8 mouse cellular contexts compared by ENCODE assay signal in genomic region chr7:132810879-132811278, GRCm38 (mm10). TPM values are rescaled to one million over a fixed set of nuclear protein-coding genes. Genes with fewer than 3 reads are reported as not detected.
DNase-seq lines count a peak whose midpoint lies in the region; ATAC-seq and TF ChIP-seq lines count a peak whose summit lies in the region.

No protein-coding gene starts in this region.

- DNase-seq in MEL-GATA-1-ER (ENCODE audit: extremely low read depth, low read depth) = peak; percentile 65
- peak; percentile 95 to 96 for DNase-seq in cerebellum, adult 18-20 months
- peak; percentile 95 to 97 for DNase-seq in layer of hippocampus, postnatal 10 days (ENCODE audit: low spot score in 2 of 2)
- DNase-seq in lung, postnatal 0 days (ENCODE audit: low spot score) = peak; percentile 95
- DNase-seq in ovary, postnatal 10 days (ENCODE audit: low spot score) = peak; percentile 82
- DNase-seq in thymus, postnatal 10 days (ENCODE audit: low spot score in 2 of 2) = peak; percentile 88 to 96

- H3K27ac ChIP-seq in forebrain, embryonic 16.5 days (ENCODE audit: low read length) = peak overlapping the region; percentile 71
- peak overlapping the region; percentile 95 for H3K27ac ChIP-seq in lung, postnatal 0 days (ENCODE audit: low read length)

- no peaks in the 10 kb centered on the region for H3K9me3 ChIP-seq in forebrain, embryonic 16.5 days (ENCODE audit: control insufficient read depth, low read length)
- H3K9me3 ChIP-seq in lung, postnatal 0 days (ENCODE audit: low read length) = no peaks in the 10 kb centered on the region

- no peaks in the 10 kb centered on the region for H3K27me3 ChIP-seq in forebrain, embryonic 16.5 days (replicated peaks; ENCODE audit: control insufficient read depth, insufficient read depth, low read length)
- H3K27me3 ChIP-seq in lung, postnatal 0 days (replicated peaks; ENCODE audit: insufficient read depth, low read length) = no peaks in the 10 kb centered on the region

- peak; percentile 24 for ATAC-seq in forebrain, embryonic 16.5 days
- ATAC-seq in hematopoietic stem cell, adult 5-6 weeks (replicated peaks in 1 of 2; ENCODE audit: insufficient read depth in 1 of 2, low FRiP score in 2 of 2, low TSS enrichment in 1 of 2, low read depth in 1 of 2, poor library complexity in 2 of 2, severe bottlenecking in 2 of 2) = peak; percentile 62 to 76
- peak; percentile 60 for ATAC-seq in lung, postnatal 0 days

- no peak overlapping the region for H3K9ac ChIP-seq in forebrain, embryonic 16.5 days (replicated peaks; ENCODE audit: low read depth, low read length)
- no peak overlapping the region for H3K9ac ChIP-seq in lung, postnatal 0 days (replicated peaks; ENCODE audit: low read depth)

- H3K4me1 ChIP-seq in forebrain, embryonic 16.5 days (replicated peaks; ENCODE audit: control insufficient read depth, insufficient read depth, low read length) = peaks cover 69% of the 10 kb centered on the region
- peaks cover 28% of the 10 kb centered on the region for H3K4me1 ChIP-seq in lung, postnatal 0 days (ENCODE audit: insufficient read depth, low read depth, low read length)

- peak; percentile 83 for TF ChIP-seq EP300 in lung, postnatal 0 days (IDR thresholded peaks at IDR 0.05)

- peak; percentile 93 for TF ChIP-seq CTCF in lung, postnatal 0 days (IDR thresholded peaks at IDR 0.05)

- 23% methylated on average over 1 of the region's 1 CpGs for WGBS in forebrain, embryonic 16.5 days
- 42% methylated on average over 1 of the region's 1 CpGs for WGBS in lung, postnatal 0 days

- no peaks in the 10 kb centered on the region for H3K36me3 ChIP-seq in forebrain, embryonic 16.5 days (ENCODE audit: control insufficient read depth, insufficient read depth)
- no peaks in the 10 kb centered on the region for H3K36me3 ChIP-seq in lung, postnatal 0 days (ENCODE audit: insufficient read depth, low read length)

- H3K4me3 ChIP-seq in forebrain, embryonic 16.5 days (replicated peaks; ENCODE audit: low read length) = no peak overlapping the region; the same call in 1 of the 2 replicates
- peak overlapping the region; percentile 79; the same call in 1 of the 2 replicates for H3K4me3 ChIP-seq in lung, postnatal 0 days (ENCODE audit: low read depth, low read length)

- H3K4me2 ChIP-seq in forebrain, embryonic 16.5 days (ENCODE audit: low read length) = peak overlapping the region; percentile 85
- peak overlapping the region; percentile 89 for H3K4me2 ChIP-seq in lung, postnatal 0 days (replicated peaks; ENCODE audit: low read depth, low read length)

RNA-seq across cellular contexts. Expression of gene Fam53b, which starts 2.8 kb away (rescaled TPM):
- 27.3 and 29.2 TPM in 2 replicates for polyA plus RNA-seq in forebrain, embryonic 16.5 days (2015; fragmentation: Nextera tagmentation; extraction: Ambion mirVana)
- 12.9 and 15.6 TPM in 2 replicates for total RNA-seq in hematopoietic stem cell, adult 5-6 weeks (2017)
- total RNA-seq in layer of hippocampus, postnatal 10 days (2021) = 10 to 100 TPM; 17.1 to 17.2 TPM
- polyA plus RNA-seq in lung, postnatal 0 days (2015; fragmentation: Nextera tagmentation; extraction: Ambion mirVana) = 27.2 and 31.2 TPM in 2 replicates

RNA-seq across cellular contexts. Expression of gene Eef1akmt2, which starts 41.6 kb away (rescaled TPM):
- polyA plus RNA-seq in forebrain, embryonic 16.5 days (2015; fragmentation: Nextera tagmentation; extraction: Ambion mirVana) = 97.0 and 101 TPM in 2 replicates
- total RNA-seq in hematopoietic stem cell, adult 5-6 weeks (2017) = 68.4 and 86.3 TPM in 2 replicates
- total RNA-seq in layer of hippocampus, postnatal 10 days (2021) = 10 to 100 TPM; 37.9 to 42.1 TPM
- 34.5 and 37.2 TPM in 2 replicates for polyA plus RNA-seq in lung, postnatal 0 days (2015; fragmentation: Nextera tagmentation; extraction: Ambion mirVana)

RNA-seq across cellular contexts. Expression of gene Abraxas2, which starts 48.1 kb away (rescaled TPM):
- polyA plus RNA-seq in forebrain, embryonic 16.5 days (2015; fragmentation: Nextera tagmentation; extraction: Ambion mirVana) = 38.1 and 43.5 TPM in 2 replicates
- 45.3 and 56.8 TPM in 2 replicates for total RNA-seq in hematopoietic stem cell, adult 5-6 weeks (2017)
- total RNA-seq in layer of hippocampus, postnatal 10 days (2021) = 10 to 100 TPM; 28.2 to 31.6 TPM
- 26.7 and 27.1 TPM in 2 replicates for polyA plus RNA-seq in lung, postnatal 0 days (2015; fragmentation: Nextera tagmentation; extraction: Ambion mirVana)
